Mouse (Mus musculus) heart, postnatal 10 days (tissue): ENCODE results near the gene Alg14. TPM values are rescaled to one million over a fixed set of nuclear protein-coding genes. Genes with fewer than 3 reads are reported as not detected.

Experiments used
- DNase-seq, 2 experiments: peaks; one replicate each; pipeline ENCODE4 v3.0.0; 2021
- intact Hi-C: fragments of 180-260 bp; cut with DNase I; formaldehyde crosslinking; loops from one replicate; pipeline ENCODE4 v1.15.1; 2025
- total RNA-seq, 2 experiments: library from RNA; stranded (reverse); gene quantifications; 2 replicates each; pipeline ENCODE4 v1.2.3; 2021

Alg14 gene
- total RNA-seq, 2 experiments from 2014 or later, result 16.6 to 17.0 TPM

GRCm38 (mm10) chr3:121277009-121277408 is 14.6 kb upstream of the Alg14 start:
- intact Hi-C loops, result no loop called here
- no peak for DNase-seq

- intact Hi-C loops, result no loop called here
- DNase-seq, result peak; percentile 72 to 76
These were observed 14.0 kb upstream of the Alg14 start for GRCm38 (mm10) chr3:121277557-121277956.

GRCm38 (mm10) chr3:121279679-121280078 is 11.9 kb upstream of the Alg14 start:
- no peak for DNase-seq
- intact Hi-C loops, result no loop called here

- no peak for DNase-seq
- intact Hi-C loops, result no loop called here
These were observed 8.6 kb upstream of the Alg14 start, which contains the start of gene Tmem56 for GRCm38 (mm10) chr3:121282998-121283397. TSS of gene Tmem56 (minus strand) at chr3:121283098.

- intact Hi-C loops, result no loop called here
- DNase-seq, result no peak
These were observed 6.4 kb upstream of the Alg14 start for GRCm38 (mm10) chr3:121285219-121285618.

- DNase-seq, result no peak
- intact Hi-C loops, result no loop called here
These were observed 4.4 kb upstream of the Alg14 start for GRCm38 (mm10) chr3:121287151-121287550.

- intact Hi-C loops, result loop anchor here (2.0 kb wide), 1 partner anchor 118 kb away; no protein-coding TSS in a partner anchor
- DNase-seq, result no peak
These were observed 892 bp upstream of the Alg14 start for GRCm38 (mm10) chr3:121290681-121291080.

GRCm38 (mm10) chr3:121291225-121291559 is 381 bp upstream of the Alg14 start:
- intact Hi-C loops, result loop anchor here (2.0 kb wide), 1 partner anchor 118 kb away; no protein-coding TSS in a partner anchor
- no peak for DNase-seq

GRCm38 (mm10) chr3:121294200-121294599 is 2.6 kb downstream of the Alg14 start:
- DNase-seq, result no peak
- intact Hi-C loops, result no loop called here

- no peak for DNase-seq
- intact Hi-C loops, result loop anchor here (1.0 to 10.0 kb wide), 4 partner anchors 134 to 431 kb away; partner anchors contain the start of genes Rwdd3 and Slc44a3
These were observed 15.1 kb downstream of the Alg14 start for GRCm38 (mm10) chr3:121306641-121307040.

GRCm38 (mm10) chr3:121307532-121308234 is 16.1 kb downstream of the Alg14 start:
- intact Hi-C loops, result loop anchor here (1.0 to 10.0 kb wide), 5 partner anchors 119 to 430 kb away; partner anchors contain the start of genes Cnn3, Rwdd3 and Slc44a3
- peak; percentile 81 to 86 for DNase-seq

- DNase-seq, result no peak
- intact Hi-C loops, result loop anchor here (2.0 to 10.0 kb wide), 4 partner anchors 118 to 428 kb away; partner anchors contain the start of genes Cnn3, Rwdd3 and Slc44a3
These were observed 17.4 kb downstream of the Alg14 start for GRCm38 (mm10) chr3:121308935-121309334.

GRCm38 (mm10) chr3:121309429-121309828 is 17.9 kb downstream of the Alg14 start:
- DNase-seq, result no peak
- intact Hi-C loops, result loop anchor here (2.0 to 10.0 kb wide), 4 partner anchors 117 to 428 kb away; partner anchors contain the start of genes Cnn3, Rwdd3 and Slc44a3

- peak; percentile 20 to 44 for DNase-seq
- intact Hi-C loops, result loop anchor here (2.0 to 10.0 kb wide), 5 partner anchors 21 to 427 kb away; partner anchors contain the start of genes Cnn3, Rwdd3 and Slc44a3
These were observed 18.5 kb downstream of the Alg14 start for GRCm38 (mm10) chr3:121309896-121310714.

GRCm38 (mm10) chr3:121312426-121312825 is 20.9 kb downstream of the Alg14 start:
- no peak for DNase-seq
- intact Hi-C loops, result no loop called here

- intact Hi-C loops, result no loop called here
- DNase-seq, result no peak
These were observed 21.4 kb downstream of the Alg14 start for GRCm38 (mm10) chr3:121312979-121313378.

- DNase-seq, result no peak
- intact Hi-C loops, result no loop called here
These were observed 22.6 kb downstream of the Alg14 start for GRCm38 (mm10) chr3:121314149-121314548.

- DNase-seq, result no peak
- intact Hi-C loops, result no loop called here
These were observed 23.9 kb downstream of the Alg14 start for GRCm38 (mm10) chr3:121315498-121315897.

- DNase-seq, result no peak
- intact Hi-C loops, result no loop called here
These were observed 28.3 kb downstream of the Alg14 start for GRCm38 (mm10) chr3:121319906-121320305.

GRCm38 (mm10) chr3:121320896-121321295 is 29.3 kb downstream of the Alg14 start:
- DNase-seq, result no peak
- intact Hi-C loops, result no loop called here

- no peak for DNase-seq
- intact Hi-C loops, result no loop called here
These were observed 31.8 kb downstream of the Alg14 start for GRCm38 (mm10) chr3:121323371-121323770.
